Mouse (Mus musculus) left cerebral cortex, adult 11 months (tissue): ENCODE measurements at regions not wholly inside any gene's neighbourhood (a gene's known extent, or its start where the extent isn't known, plus 50 kb on each side); places are given as distances from the start of the nearest gene placed in this dataset.

Experiments used
- DNase-seq: peaks from one replicate; pipeline ENCODE4 v3.0.0; 2022; ENCODE audit warnings: low spot score

DNA sequence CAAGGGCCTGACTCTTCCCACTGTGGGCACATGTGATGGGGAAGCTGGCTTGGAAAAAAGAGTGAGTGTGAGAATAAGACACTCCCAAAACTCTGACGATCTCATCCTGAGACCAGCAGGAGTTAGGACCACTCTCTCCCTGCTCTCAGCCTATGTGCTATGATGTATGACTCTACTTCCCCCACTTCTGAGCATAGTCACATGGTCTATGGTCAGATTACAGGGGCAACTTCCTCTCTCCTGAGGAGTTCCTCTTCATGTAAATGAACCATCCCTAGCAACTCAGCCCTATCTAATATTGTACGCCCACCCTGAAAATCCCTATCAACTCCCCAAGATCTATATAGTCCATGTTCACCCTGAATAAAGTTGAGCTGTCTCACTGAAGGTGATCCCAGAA is 120.0 kb upstream of the Lmo4 start:
- no peak for DNase-seq

- no peak for DNase-seq
Observed at GRCm38 (mm10) chr3:144323524-144323923, 118.5 kb upstream of the Lmo4 start.

GRCm38 (mm10) chr3:144319468-144320205 is 114.6 kb upstream of the Lmo4 start:
- DNase-seq: no peak

- peak; percentile 33 for DNase-seq
Observed at GRCm38 (mm10) chr3:144318761-144319467, 113.9 kb upstream of the Lmo4 start.

- DNase-seq: no peak
Observed at GRCm38 (mm10) chr3:144310748-144311147, 105.7 kb upstream of the Lmo4 start.

- no peak for DNase-seq
Observed at GRCm38 (mm10) chr3:144308616-144309015, 103.6 kb upstream of the Lmo4 start.

GRCm38 (mm10) chr3:144307557-144307956 is 102.5 kb upstream of the Lmo4 start:
- DNase-seq: no peak

DNA sequence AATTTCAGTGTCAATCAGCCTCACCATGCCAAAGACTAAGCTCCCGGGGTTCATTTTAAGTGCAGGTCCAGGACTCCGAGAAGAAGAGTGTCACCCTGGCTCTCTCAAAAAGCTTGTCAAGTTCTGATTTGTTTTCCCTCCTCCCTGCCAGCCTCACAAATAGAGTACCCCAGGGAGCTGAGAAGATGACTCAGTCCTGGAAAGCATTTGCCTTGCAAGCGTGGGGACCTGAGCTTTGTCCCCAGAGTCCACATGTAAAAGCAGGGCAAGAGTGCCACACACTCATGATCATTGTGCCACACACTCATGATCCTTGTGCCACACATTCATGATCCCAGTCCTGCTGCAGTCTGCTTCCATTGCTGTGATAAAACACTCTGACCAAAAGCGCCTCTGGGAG is 100.4 kb upstream of the Lmo4 start:
- DNase-seq: no peak

DNA sequence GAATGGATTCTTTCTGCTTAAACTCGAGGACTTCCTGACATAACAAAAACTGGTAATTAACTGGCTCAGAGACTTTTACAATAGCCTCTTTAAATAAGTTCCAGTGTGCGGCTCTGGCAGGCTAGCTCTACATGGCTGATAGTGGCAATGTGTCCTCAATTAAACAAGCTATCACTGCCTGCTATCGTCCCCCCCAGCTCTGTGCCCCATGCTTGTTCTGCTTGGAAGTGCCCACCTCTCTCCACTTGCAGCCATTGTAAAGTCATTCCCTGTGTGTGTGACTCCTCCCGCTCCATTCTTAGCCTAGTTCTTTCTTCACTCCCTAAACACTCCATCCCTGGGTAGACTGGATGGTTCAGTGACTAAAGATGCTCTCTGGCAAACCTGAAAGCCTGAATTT is 99.9 kb upstream of the Lmo4 start:
- no peak for DNase-seq

GRCm38 (mm10) chr3:144302626-144303025 is 97.6 kb upstream of the Lmo4 start:
- DNase-seq: no peak

DNA sequence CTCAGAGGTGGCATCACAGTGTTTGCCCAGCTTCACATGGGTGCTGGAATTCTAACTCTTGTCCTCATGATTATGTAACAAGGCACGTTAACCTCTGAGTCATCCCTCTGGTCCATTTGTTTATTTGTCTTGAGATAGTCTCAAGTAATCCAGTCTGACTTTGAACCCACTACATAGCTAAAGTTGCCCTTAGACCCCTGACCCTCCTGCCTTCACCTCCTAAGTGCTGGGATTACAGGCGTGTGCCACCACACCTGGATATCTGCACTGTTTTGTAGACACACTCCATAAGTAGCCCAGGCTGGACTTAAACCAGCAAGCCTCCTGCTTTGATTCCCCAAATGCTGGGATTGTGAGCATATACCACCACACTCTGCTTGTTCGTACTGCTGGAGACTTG is 96.0 kb upstream of the Lmo4 start:
- no peak for DNase-seq

DNA sequence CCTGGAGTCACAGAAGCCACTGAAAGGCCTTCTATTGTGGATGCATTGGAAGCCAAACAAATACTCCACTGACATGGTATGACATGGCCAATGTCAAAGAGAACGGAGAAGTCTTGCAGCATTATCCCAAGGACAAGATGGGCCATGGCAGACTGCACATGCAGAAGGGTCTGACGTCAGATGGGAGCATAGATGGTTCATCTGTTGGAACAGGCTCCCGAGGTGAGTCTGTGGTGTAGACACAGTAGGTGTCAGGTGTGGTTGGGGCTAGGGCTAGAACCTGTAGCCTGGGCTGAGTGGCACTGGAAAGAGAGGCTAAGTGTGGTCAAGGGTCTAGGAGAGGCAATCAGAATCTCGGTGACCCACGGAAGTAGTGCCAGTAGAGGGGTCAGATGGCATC is 94.2 kb upstream of the Lmo4 start:
- DNase-seq: no peak

DNA sequence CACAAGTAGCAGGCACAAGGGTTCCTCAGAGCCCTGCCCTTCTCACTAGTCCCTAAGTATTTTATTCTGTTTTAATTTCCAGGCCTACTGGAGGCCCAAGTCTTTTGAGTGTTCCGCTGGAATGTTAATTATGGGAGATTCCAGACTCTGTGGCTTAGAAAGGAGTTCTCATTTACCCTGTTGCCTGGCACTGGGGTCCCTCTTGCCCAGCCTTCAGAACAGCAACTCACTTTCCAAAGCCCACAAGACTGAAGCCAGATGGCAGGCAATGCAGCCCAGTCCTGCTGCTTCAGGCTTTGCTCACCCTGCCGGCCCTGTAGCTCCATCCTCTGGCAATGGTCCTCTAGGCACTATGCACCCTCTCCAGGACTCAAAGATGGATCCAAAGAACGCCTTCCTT is 84.5 kb upstream of the Lmo4 start:
- DNase-seq: peak; percentile 13

DNA sequence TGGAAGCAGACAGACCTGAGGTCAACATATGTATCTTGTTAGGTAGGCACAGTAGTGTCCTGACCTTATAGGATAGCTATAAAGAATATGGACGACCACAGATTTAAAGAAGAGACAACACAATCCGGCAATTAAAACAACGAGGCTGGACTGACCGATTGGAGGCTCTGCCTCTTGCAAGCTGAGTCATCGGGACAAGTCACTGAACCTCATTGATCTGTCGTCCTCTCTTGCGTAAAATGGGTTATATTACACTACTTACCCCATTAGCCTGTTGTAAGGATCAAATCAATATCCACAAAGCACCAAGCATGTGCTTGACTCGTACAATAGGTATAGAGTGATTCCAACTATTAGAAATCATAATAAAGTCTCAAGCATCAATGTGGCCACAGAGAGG is 81.1 kb upstream of the Lmo4 start:
- DNase-seq: no peak

GRCm38 (mm10) chr3:144284326-144284725 is 79.3 kb upstream of the Lmo4 start:
- DNase-seq: no peak

DNA sequence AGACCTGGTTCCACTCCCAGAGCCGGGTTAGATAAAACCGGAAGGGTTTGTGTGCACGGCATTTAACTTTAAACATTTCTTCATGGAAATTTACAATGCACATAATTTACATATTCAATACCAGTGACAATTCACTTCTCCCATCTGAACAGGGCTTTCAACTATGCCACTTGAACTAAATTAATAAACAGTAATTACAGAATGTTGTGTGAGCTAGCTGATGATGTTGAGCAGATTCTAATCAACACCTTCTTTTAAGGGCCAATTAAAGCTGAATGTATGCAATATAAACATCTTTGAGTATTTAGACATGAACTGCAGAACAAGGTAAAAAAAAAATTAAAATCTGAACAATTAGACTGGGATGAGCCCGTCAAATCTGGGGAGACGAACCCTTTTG is 68.1 kb upstream of the Lmo4 start:
- no peak for DNase-seq

GRCm38 (mm10) chr3:144270206-144270605 is 65.2 kb upstream of the Lmo4 start:
- DNase-seq: no peak

GRCm38 (mm10) chr3:144264554-144264953 is 59.5 kb upstream of the Lmo4 start:
- no peak for DNase-seq

DNA sequence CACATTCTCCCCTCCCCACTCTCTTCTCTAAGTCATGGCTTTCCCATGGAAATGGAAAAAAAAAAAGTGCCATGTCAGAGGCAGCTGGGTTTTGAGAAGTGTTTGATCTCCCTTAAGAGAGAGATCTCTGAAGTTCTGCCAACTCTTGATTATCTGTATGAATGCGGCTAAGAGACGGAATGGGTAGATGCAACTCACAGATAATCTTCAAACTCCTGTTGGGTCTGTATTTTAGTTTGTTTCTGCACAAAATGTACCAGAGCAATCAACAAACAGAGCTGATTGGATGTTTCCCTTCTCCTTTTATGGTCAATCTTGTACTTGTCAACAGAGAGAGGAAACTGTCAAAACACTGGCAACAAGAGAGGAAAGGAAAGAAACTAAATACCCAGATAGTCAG is 55.9 kb upstream of the Lmo4 start:
- no peak for DNase-seq

DNA sequence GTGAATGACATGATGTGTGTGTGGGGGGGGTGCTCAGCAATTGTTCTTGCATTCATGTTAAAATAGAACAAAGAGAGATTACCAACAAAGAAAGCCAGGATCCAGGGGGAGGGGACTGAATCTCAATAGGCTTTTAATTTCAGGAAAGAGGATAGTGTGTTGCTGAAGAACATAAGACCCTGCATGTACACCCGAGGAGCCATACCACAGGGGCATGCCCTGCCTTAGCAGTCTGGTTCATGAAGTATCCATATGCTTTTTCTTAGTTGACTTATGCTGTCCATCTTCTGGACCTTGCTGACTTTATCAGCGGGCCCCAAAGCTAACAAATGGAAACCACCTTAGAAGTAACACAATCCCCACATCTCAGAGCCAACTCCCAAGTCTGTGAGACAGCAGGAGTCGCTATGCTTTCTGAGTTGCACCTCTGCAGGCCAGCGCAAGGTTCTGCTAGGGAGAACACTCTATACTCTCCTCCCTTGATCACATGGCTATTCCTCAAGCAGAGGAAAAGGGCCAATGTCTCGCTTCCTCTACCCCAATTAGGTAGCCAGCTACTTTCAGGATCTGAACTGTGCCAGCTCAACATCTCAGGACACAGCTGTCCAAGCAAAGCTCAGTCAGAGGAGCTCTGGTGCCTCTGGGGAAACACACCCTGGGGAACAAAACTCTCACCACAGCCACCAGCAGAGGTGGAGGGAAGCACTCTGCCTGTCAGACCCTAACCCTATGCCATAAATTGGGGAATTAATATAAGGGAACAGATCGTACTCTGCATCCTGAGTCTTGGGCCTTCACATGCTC is 52.9 kb upstream of the Lmo4 start:
- DNase-seq: no peak

GRCm38 (mm10) chr3:144257196-144257595 is 52.2 kb upstream of the Lmo4 start:
- no peak for DNase-seq

DNA sequence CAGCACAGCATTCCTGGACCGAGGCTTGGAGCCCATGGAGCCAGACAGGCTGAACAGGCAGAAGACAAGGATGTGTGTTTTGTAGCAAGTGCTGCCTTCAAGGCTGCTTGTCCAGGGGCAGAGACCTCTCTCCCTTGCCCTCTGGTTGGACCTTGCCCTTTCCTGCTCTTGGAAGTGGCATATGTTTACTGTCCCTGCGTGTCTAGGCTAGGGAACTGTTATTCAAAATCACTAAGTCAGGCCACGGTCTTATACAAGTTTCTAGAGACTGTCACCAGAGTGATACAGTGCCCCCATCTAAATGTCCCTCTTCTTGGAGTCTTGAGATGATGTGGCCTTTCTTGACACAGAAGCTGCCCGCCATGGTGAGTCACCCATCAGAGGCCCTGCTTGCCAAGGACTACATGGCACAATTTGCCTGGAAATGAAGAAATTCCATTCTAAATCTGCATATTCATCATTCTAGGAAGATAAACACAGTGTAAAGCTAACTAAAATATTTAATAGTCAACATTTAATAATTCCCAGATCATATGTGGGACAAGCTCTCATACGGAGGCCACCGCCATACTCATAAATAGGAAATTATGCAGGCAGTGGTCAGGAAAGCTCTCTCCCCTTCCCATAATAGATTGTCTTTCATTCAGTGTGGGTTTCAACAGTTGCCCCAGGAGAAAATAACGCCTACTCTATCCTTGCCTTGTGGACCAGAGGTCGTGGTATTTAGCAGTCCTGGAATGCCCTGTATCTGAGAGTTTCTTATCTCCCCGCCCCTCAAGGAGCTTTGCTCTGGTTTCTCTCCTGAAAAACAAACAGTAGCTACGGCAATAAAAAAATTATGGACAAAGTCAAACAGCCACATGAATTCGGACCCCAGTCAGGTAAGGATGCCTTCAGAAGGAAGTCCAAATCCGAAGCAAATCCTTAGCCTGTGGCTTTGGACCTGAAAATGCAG is 50.9 kb upstream of the Lmo4 start:
- DNase-seq: no peak
